Mouse (Mus musculus) erythroid progenitor cell, adult 5-6 weeks (primary cell): ENCODE data around the gene Creld1. TPM values are rescaled to one million over a fixed set of nuclear protein-coding genes. Genes with fewer than 3 reads are reported as not detected.

ENCODE experiments used
- ATAC-seq: replicated peaks from 2 replicates; pipeline ENCODE4 v1.8.0; 2016; ENCODE audit warnings: moderate number of reproducible peaks, mild to moderate bottlenecking, moderate TSS enrichment, inconsistent platforms; ENCODE audit not compliant: poor library complexity, low FRiP score, severe bottlenecking
- total RNA-seq, 2 experiments: library from RNA; stranded (forward) in 1 of 2; stranded (reverse) in 1 of 2; fragments of 150-400 nt in 1 of 2; fragments of 186-747, 209-891 nt in 1 of 2; gene quantifications; 2 replicates each; pipeline versions ENCODE4 v1.2.3 to v1.2.4; 2015 to 2017; ENCODE audit warnings: low replicate concordance in 2 of 2

Creld1 gene
- total RNA-seq, 2 experiments from 2014 or later, result not detected

GRCm38 (mm10) chr6:113502801-113503200 lies 19.7 kb downstream of the Creld1 start:
- no peak for ATAC-seq

- ATAC-seq, result no peak
These were observed 22.6 kb downstream of the Creld1 start for GRCm38 (mm10) chr6:113505689-113506088.

- no peak for ATAC-seq
These were observed 24.0 kb downstream of the Creld1 start for GRCm38 (mm10) chr6:113507130-113507529.

GRCm38 (mm10) chr6:113508272-113508946 lies 25.3 kb downstream of the Creld1 start:
- no peak for ATAC-seq

- no peak for ATAC-seq
These were observed 25.8 kb downstream of the Creld1 start for GRCm38 (mm10) chr6:113508947-113509280.

GRCm38 (mm10) chr6:113513944-113514343 lies 30.8 kb downstream of the Creld1 start:
- no peak for ATAC-seq

- ATAC-seq, result no peak
These were observed 31.5 kb downstream of the Creld1 start for GRCm38 (mm10) chr6:113514600-113514999.

- ATAC-seq, result no peak
These were observed 34.5 kb downstream of the Creld1 start for GRCm38 (mm10) chr6:113517434-113518080.

- no peak for ATAC-seq
These were observed 39.2 kb downstream of the Creld1 start for GRCm38 (mm10) chr6:113522310-113522709.

- no peak for ATAC-seq
These were observed 40.3 kb downstream of the Creld1 start for GRCm38 (mm10) chr6:113523420-113523819.

GRCm38 (mm10) chr6:113530932-113531839 lies 48.1 kb downstream of the Creld1 start, which contains the start of the genes Emc3 and Fancd2:
Emc3 (minus strand) TSS chr6:113531652.
Fancd2 (plus strand) TSS chr6:113531682.
- ATAC-seq, result peak; percentile 90

- ATAC-seq, result 0 out of 2 replicates have a peak, but pooled peaks have one; percentile 27
These were observed 48.8 kb downstream of the Creld1 start for GRCm38 (mm10) chr6:113531840-113532404.

- ATAC-seq, result no peak
These were observed 51.8 kb downstream of the Creld1 start for GRCm38 (mm10) chr6:113534886-113535285.

GRCm38 (mm10) chr6:113541610-113542009 lies 58.5 kb downstream of the Creld1 start:
- ATAC-seq, result no peak

Other genes starting within 250 kb of the Creld1 start
- 25.6 and 28.9 TPM in 2 replicates for gene Mtmr14, start 245.5 kb upstream of the Creld1 start, total RNA-seq (2015; ENCODE audit: low replicate concordance)
- 28.8 and 42.9 TPM in 2 replicates for gene Mtmr14, start 245.5 kb upstream of the Creld1 start, total RNA-seq (2017; ENCODE audit: low replicate concordance)
- gene Cpne9, start 201.0 kb upstream of the Creld1 start, total RNA-seq (2015; ENCODE audit: low replicate concordance), result 0.36 TPM in 1 of 2 replicates, not detected in the other
- gene Cpne9, start 201.0 kb upstream of the Creld1 start, total RNA-seq (2017; ENCODE audit: low replicate concordance), result 0.64 TPM in 1 of 2 replicates, not detected in the other
- gene Brpf1, start 176.2 kb upstream of the Creld1 start, total RNA-seq (2015; ENCODE audit: low replicate concordance), result 33.5 and 43.6 TPM in 2 replicates
- 30.7 and 41.5 TPM in 2 replicates for gene Brpf1, start 176.2 kb upstream of the Creld1 start, total RNA-seq (2017; ENCODE audit: low replicate concordance)
- gene Ogg1, start 156.3 kb upstream of the Creld1 start, total RNA-seq (2015; ENCODE audit: low replicate concordance), result 3.2 and 9.2 TPM in 2 replicates
- not detected in 2 replicates for gene Ogg1, start 156.3 kb upstream of the Creld1 start, total RNA-seq (2017; ENCODE audit: low replicate concordance)
- gene Camk1, start 139.3 kb upstream of the Creld1 start, total RNA-seq (2015; ENCODE audit: low replicate concordance), result 8.8 and 13.3 TPM in 2 replicates
- 3.1 and 8.5 TPM in 2 replicates for gene Camk1, start 139.3 kb upstream of the Creld1 start, total RNA-seq (2017; ENCODE audit: low replicate concordance)
- 1.7 and 6.8 TPM in 2 replicates for gene Tada3, start 105.4 kb upstream of the Creld1 start, total RNA-seq (2015; ENCODE audit: low replicate concordance)
- 9.9 and 10.9 TPM in 2 replicates for gene Tada3, start 105.4 kb upstream of the Creld1 start, total RNA-seq (2017; ENCODE audit: low replicate concordance)
- 45.3 and 71.7 TPM in 2 replicates for gene Arpc4, start 105.2 kb upstream of the Creld1 start, total RNA-seq (2015; ENCODE audit: low replicate concordance)
- gene Arpc4, start 105.2 kb upstream of the Creld1 start, total RNA-seq (2017; ENCODE audit: low replicate concordance), result 33.7 and 71.5 TPM in 2 replicates
- gene Ttll3, start 94.0 kb upstream of the Creld1 start, total RNA-seq (2015; ENCODE audit: low replicate concordance), result 0.72 TPM in 1 of 2 replicates, not detected in the other
- 1.7 and 4.0 TPM in 2 replicates for gene Ttll3, start 94.0 kb upstream of the Creld1 start, total RNA-seq (2017; ENCODE audit: low replicate concordance)
- not detected in 2 replicates for gene Rpusd3, start 64.0 kb upstream of the Creld1 start, total RNA-seq (2015; ENCODE audit: low replicate concordance)
- gene Rpusd3, start 64.0 kb upstream of the Creld1 start, total RNA-seq (2017; ENCODE audit: low replicate concordance), result 1.4 and 2.1 TPM in 2 replicates
- gene Cidec, start 47.5 kb upstream of the Creld1 start, total RNA-seq (2015; ENCODE audit: low replicate concordance), result not detected in 2 replicates
- gene Cidec, start 47.5 kb upstream of the Creld1 start, total RNA-seq (2017; ENCODE audit: low replicate concordance), result not detected in 2 replicates
- 11.2 and 13.0 TPM in 2 replicates for gene Jagn1, start 40.7 kb upstream of the Creld1 start, total RNA-seq (2015; ENCODE audit: low replicate concordance)
- gene Jagn1, start 40.7 kb upstream of the Creld1 start, total RNA-seq (2017; ENCODE audit: low replicate concordance), result 4.5 and 6.9 TPM in 2 replicates
- gene Il17re, start 24.8 kb upstream of the Creld1 start, total RNA-seq (2015; ENCODE audit: low replicate concordance), result not detected in 2 replicates
- gene Il17re, start 24.8 kb upstream of the Creld1 start, total RNA-seq (2017; ENCODE audit: low replicate concordance), result not detected in 2 replicates
- not detected in 2 replicates for gene Il17rc, start 11.9 kb upstream of the Creld1 start, total RNA-seq (2015; ENCODE audit: low replicate concordance)
- gene Il17rc, start 11.9 kb upstream of the Creld1 start, total RNA-seq (2017; ENCODE audit: low replicate concordance), result not detected in 2 replicates
- not detected in 2 replicates for gene Prrt3, start 18.6 kb downstream of the Creld1 start, total RNA-seq (2015; ENCODE audit: low replicate concordance)
- not detected in 2 replicates for gene Prrt3, start 18.6 kb downstream of the Creld1 start, total RNA-seq (2017; ENCODE audit: low replicate concordance)
- gene Emc3, start 48.4 kb downstream of the Creld1 start, total RNA-seq (2015; ENCODE audit: low replicate concordance), result 23.5 and 67.8 TPM in 2 replicates
- 15.2 and 28.4 TPM in 2 replicates for gene Emc3, start 48.4 kb downstream of the Creld1 start, total RNA-seq (2017; ENCODE audit: low replicate concordance)
- gene Fancd2, start 48.4 kb downstream of the Creld1 start, total RNA-seq (2015; ENCODE audit: low replicate concordance), result 33.9 and 57.8 TPM in 2 replicates
- gene Fancd2, start 48.4 kb downstream of the Creld1 start, total RNA-seq (2017; ENCODE audit: low replicate concordance), result 28.6 and 48.3 TPM in 2 replicates
- not detected in 2 replicates for gene Fancd2os, start 117.4 kb downstream of the Creld1 start, total RNA-seq (2015; ENCODE audit: low replicate concordance)
- not detected in 2 replicates for gene Fancd2os, start 117.4 kb downstream of the Creld1 start, total RNA-seq (2017; ENCODE audit: low replicate concordance)
- gene Brk1, start 121.5 kb downstream of the Creld1 start, total RNA-seq (2015; ENCODE audit: low replicate concordance), result 109 and 117 TPM in 2 replicates
- 41.2 and 42.5 TPM in 2 replicates for gene Brk1, start 121.5 kb downstream of the Creld1 start, total RNA-seq (2017; ENCODE audit: low replicate concordance)
- 4.7 and 52.0 TPM in 2 replicates for gene Vhl, start 140.7 kb downstream of the Creld1 start, total RNA-seq (2015; ENCODE audit: low replicate concordance)
- gene Vhl, start 140.7 kb downstream of the Creld1 start, total RNA-seq (2017; ENCODE audit: low replicate concordance), result 3.6 and 4.2 TPM in 2 replicates
- 7.2 and 23.1 TPM in 2 replicates for gene Irak2, start 155.2 kb downstream of the Creld1 start, total RNA-seq (2015; ENCODE audit: low replicate concordance)
- gene Irak2, start 155.2 kb downstream of the Creld1 start, total RNA-seq (2017; ENCODE audit: low replicate concordance), result 34.8 and 64.6 TPM in 2 replicates
- 14.3 and 17.7 TPM in 2 replicates for gene Tatdn2, start 213.8 kb downstream of the Creld1 start, total RNA-seq (2015; ENCODE audit: low replicate concordance)
- gene Tatdn2, start 213.8 kb downstream of the Creld1 start, total RNA-seq (2017; ENCODE audit: low replicate concordance), result 44.0 and 55.7 TPM in 2 replicates
- gene Ghrl, start 236.6 kb downstream of the Creld1 start, total RNA-seq (2015; ENCODE audit: low replicate concordance), result 17.2 TPM in 1 of 2 replicates, not detected in the other
- 1.5 and 13.5 TPM in 2 replicates for gene Ghrl, start 236.6 kb downstream of the Creld1 start, total RNA-seq (2017; ENCODE audit: low replicate concordance)